Mouse (Mus musculus) erythroblast, embryonic 14.5 days (primary cell): Measurements from ENCODE around the gene Rwdd4a.

Experiments used
- GATA1 ChIP-seq: IDR thresholded peaks from 2 replicates; pipeline ENCODE4 v1.6.1; 2012; ENCODE audit warnings: low read length, inconsistent platforms, mixed read lengths
- TAL1 ChIP-seq: IDR thresholded peaks from 3 replicates; pipeline ENCODE4 v1.6.1; 2012; ENCODE audit warnings: low read length, inconsistent platforms, mixed read lengths

DNA sequence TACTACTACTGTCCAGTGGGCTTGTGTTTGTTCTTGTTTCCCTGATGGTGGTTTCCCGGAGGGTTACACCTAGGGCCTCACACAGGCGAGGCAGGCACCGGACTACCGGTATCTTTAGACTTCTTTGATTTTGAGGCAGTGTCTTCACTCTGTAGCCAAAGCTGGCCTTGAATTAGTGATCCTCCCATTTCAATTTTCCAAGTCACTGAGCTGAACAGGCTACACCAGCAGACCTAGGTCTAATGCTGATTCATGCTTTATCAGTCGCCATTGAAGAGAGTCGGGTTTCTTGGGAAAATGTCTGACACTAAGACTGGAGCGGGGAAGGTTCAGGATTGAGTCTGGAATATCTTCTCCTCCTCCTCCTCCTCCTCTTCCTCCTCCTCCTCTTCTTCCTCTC, 40.0 kb downstream of the Rwdd4a start:
- no peak for TF ChIP-seq GATA1
- TF ChIP-seq TAL1 = no peak
